Mouse (Mus musculus): ENCODE data around the gene Ptp4a2.

Gene Ptp4a2

GRCm38 (mm10) chr4:129803368-129803767 is 7.7 kb upstream of the Ptp4a2 start:
- no peak for DNase-seq

- DNase-seq = no peak
These were observed 6.0 kb upstream of the Ptp4a2 start for GRCm38 (mm10) chr4:129805059-129805458.

GRCm38 (mm10) chr4:129811605-129812468 is 818 bp downstream of the Ptp4a2 start:
- no peak for DNase-seq

GRCm38 (mm10) chr4:129817591-129817990 is 6.6 kb downstream of the Ptp4a2 start:
- DNase-seq = no peak

GRCm38 (mm10) chr4:129818506-129819195 is 7.6 kb downstream of the Ptp4a2 start:
- DNase-seq = no peak

GRCm38 (mm10) chr4:129819712-129820336 is 8.8 kb downstream of the Ptp4a2 start:
- peak; percentile 91 for DNase-seq

GRCm38 (mm10) chr4:129820417-129821086 is 9.5 kb downstream of the Ptp4a2 start:
- peak; percentile 73 for DNase-seq

GRCm38 (mm10) chr4:129821087-129821616 is 10.1 kb downstream of the Ptp4a2 start:
- DNase-seq = no peak

GRCm38 (mm10) chr4:129822324-129822723 is 11.3 kb downstream of the Ptp4a2 start:
- no peak for DNase-seq

- DNase-seq = no peak
These were observed 12.3 kb downstream of the Ptp4a2 start for GRCm38 (mm10) chr4:129823216-129823810.

GRCm38 (mm10) chr4:129827611-129828010 is 16.6 kb downstream of the Ptp4a2 start:
- no peak for DNase-seq

GRCm38 (mm10) chr4:129828081-129828480 is 17.1 kb downstream of the Ptp4a2 start:
- no peak for DNase-seq

GRCm38 (mm10) chr4:129829799-129830198 is 18.8 kb downstream of the Ptp4a2 start:
- no peak for DNase-seq

GRCm38 (mm10) chr4:129830343-129830944 is 19.4 kb downstream of the Ptp4a2 start:
- DNase-seq = no peak

- no peak for DNase-seq
These were observed 23.6 kb downstream of the Ptp4a2 start for GRCm38 (mm10) chr4:129834581-129834980.

- DNase-seq = no peak
These were observed 24.3 kb downstream of the Ptp4a2 start for GRCm38 (mm10) chr4:129835296-129835695.

GRCm38 (mm10) chr4:129839866-129840555 is 29.0 kb downstream of the Ptp4a2 start:
- no peak for DNase-seq

- no peak for DNase-seq
These were observed 35.8 kb downstream of the Ptp4a2 start for GRCm38 (mm10) chr4:129846823-129847222.

GRCm38 (mm10) chr4:129850491-129850890 is 39.5 kb downstream of the Ptp4a2 start:
- DNase-seq = no peak

- DNase-seq = no peak
These were observed 40.8 kb downstream of the Ptp4a2 start for GRCm38 (mm10) chr4:129851861-129852260.

- DNase-seq = no peak
These were observed 42.0 kb downstream of the Ptp4a2 start for GRCm38 (mm10) chr4:129853053-129853452.

Data from right cerebral cortex, postnatal 25 days (tissue).